Mouse (Mus musculus) forelimb bud, embryonic 11.5 days (tissue): ENCODE measurements around the gene AI413582.

Experiments used
- DNase-seq: peaks from one replicate; pipeline ENCODE4 v3.0.0-alpha.2; 2012; ENCODE audit warnings: low read depth, low spot score

AI413582 gene

GRCm38 (mm10) chr17:27579816-27580215 lies 14.3 kb upstream of the AI413582 start:
- no peak for DNase-seq

DNA sequence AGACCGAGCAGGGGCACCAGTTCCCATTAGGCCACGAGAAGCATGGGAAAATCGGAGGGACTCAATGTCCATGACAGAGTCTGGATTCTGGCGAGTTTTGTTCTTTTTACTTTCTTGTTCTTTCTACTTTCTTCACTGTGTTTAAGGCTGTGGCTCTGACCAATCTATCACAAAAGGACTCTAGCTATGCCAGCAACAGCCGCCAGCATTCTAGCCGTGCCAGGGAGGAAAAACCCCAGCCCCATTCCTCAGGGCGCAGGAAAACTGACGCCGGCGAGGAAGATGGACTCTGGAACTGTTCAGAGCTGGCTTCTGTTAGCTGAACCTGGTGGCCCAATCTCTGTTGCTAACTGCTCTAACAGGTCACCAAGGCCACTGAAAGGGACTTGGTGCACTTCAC lies 12.9 kb upstream of the AI413582 start:
- no peak for DNase-seq

DNA sequence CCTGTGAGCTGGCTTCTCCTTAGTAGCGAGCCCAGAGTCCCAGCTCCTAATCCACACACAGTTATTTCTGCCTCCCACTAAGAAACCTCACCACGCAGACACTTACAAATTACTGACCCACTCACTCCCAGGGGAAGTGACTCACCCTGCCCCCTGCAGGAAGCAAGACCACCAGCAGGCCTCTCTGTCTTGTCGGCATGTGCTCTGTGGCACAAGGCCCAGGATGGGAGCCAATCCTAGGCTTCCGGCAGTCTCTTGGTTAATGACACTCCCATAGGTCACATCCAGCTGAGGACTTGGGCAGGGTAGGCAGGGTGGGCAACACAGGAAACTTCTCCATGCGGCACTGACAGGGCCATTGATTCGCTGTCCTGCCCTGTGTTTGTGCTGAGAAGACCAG lies 11.9 kb upstream of the AI413582 start:
- DNase-seq, result no peak

- no peak for DNase-seq
Observed at GRCm38 (mm10) chr17:27576056-27576455, 10.5 kb upstream of the AI413582 start.

GRCm38 (mm10) chr17:27575116-27575776 lies 9.7 kb upstream of the AI413582 start:
- no peak for DNase-seq

- no peak for DNase-seq
Observed at GRCm38 (mm10) chr17:27574470-27575115, 9.0 kb upstream of the AI413582 start.

DNA sequence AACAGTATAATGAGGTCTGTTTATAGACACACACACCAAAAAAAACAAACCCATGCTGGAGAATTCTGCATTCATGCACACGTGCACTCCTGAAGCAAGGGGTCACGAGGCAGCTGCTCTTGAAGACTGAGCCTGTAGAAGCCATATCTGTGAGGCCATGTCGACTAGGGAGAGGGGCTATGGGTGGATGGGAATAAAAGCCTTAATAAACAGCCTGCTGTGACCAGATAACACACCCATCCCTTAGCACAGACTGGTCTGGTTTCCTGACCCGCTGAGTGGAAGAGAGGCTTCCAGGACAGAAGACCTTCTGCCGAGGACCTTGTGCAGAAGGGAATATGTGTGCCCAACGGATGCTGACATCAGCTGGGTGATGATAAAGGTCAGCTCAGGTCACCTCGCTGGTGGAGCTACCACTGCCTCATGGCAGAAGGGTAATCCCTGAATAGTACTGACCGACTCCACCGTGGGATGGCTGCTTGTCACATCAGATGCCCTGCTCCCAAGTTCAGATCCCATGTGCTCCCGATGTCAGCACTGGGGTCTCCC lies 8.3 kb upstream of the AI413582 start:
- no peak for DNase-seq

DNA sequence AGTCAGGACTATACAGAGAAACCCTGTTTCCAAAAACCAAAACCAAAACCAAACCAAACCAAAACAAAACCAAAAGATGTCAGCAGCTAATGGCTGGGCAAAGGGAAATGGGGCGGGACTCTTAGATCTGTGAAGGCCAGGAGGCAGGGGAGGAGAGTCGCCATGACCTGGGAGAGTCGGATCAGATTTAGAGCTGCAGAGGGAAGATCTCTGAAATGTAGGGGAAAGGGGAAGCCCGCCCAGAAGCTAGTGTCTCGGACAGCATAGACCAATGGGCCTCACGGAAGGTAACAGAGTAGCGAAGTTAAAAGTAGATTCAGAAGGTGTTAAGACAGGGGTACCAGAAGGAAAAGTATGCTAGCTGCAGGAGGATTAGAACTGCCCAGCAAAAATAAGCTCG lies 5.8 kb upstream of the AI413582 start:
- DNase-seq, result no peak

GRCm38 (mm10) chr17:27568228-27568627 lies 2.7 kb upstream of the AI413582 start:
- no peak for DNase-seq

DNA sequence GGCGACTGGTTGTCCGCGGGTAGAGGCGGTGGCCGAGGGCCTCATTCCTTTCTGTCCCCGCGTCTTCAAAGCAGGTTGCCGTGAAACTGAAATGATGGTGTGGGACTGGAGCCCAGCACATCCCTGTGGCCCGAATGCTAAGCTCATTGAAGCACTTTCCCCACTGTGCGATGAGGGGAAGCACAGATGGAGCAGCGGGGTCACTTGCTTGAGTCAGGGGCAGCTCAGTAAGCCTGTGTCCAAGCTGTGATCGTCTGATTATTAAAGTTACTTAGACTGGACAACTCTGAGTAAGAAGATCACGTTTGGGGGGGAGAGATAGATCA lies 349 bp upstream of the AI413582 start:
- no peak for DNase-seq

DNA sequence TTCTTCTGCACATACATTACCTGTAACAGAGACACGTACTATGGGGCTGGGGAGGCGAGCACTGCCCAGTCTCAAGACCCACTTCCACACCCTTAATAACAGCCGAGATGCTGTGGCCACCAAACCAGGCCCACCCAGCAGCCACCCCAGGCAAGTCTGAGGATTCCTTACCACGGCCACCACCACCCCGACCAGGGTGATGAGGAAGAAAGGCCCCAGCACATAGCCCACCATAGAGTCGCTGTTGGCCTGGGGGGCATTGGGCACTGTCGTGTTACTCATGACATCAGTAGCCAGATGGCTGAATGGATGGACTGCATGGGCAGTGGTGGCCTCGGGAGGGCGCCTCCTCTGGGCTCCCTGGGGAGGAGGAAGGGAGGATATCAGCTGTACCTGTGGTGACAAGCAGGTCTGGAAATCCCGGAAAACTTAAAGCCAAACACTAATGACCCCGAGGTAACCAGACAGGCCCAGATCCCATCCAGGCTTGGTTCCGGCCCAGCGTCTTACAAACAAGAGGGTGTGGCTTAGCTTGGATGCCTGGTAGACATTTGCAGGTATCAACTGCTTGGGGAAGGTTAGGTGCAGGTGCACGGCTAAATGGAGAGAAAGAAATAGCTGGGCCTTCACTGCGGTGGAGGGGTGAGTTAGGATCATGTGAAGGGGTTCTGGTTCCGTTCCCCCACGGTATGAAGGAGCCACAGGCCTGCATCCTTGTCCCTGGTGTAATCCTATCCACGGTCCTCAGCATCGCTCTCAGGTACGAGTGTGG lies 979 bp downstream of the AI413582 start:
- no peak for DNase-seq

GRCm38 (mm10) chr17:27563771-27564244 lies 1.7 kb downstream of the AI413582 start:
- DNase-seq, result no peak

DNA sequence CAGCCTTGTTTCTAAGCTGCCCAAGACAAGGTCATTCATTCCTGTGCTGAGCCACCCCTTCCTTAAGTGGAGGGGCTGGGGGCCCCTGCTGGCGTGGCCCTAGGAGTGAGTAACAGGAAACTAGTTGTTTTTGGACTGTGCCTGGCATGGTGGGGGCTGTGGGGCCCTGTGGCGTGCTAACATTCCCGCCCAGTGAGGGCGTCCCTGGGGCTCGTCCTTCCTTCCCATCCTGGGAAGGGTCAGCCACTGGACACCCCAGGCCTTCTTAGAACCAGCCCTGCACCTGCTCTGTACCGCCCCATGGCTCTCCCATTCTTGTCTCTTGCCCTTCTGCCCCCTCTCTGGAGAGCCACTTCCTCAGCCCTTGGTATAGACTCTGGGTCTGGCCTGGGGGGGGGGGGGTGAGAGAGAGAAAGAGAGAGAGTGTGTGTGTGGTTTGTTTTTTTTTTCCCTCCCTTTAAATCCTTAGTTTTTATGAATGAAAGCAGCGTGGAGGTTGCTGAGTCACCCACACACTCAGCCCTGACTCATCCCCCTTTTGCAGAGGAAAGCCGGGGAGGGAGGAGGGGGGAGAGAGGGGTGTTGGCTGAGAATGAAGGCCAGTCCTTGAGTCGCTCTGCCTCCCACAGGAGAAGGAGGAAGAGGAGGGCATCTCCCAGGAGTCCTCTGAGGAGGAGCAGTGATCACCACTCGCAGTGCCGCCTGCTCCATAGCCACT lies 3.6 kb downstream of the AI413582 start:
- DNase-seq, result no peak

DNA sequence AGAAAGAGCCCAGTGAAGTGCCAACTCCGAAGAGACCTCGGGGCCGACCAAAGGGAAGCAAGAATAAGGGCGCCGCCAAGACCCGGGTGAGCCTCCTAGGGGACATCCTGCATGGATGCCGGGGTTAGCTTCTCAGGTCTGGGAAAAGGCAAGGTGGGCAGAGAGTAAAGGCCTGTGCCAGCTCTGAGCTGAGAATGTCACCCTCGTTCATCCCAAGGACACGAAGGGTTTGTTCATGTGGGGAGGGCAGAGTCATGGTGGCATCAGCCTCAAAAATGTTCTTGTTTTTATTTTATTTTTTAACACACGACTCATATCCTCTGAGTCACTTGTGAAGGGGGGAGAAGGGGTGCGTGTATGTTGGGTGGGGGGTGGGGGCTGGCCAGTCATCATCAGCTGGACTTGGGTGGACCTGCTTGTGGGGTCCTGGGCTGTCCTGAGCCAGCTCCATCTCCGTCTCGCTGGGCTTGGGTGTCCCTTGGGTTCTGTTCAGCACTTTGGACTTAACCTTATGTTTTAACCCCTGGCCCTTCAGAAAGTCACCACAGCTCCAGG lies 4.6 kb downstream of the AI413582 start:
- no peak for DNase-seq

- no peak for DNase-seq
Observed at GRCm38 (mm10) chr17:27559596-27559995, 6.0 kb downstream of the AI413582 start.

DNA sequence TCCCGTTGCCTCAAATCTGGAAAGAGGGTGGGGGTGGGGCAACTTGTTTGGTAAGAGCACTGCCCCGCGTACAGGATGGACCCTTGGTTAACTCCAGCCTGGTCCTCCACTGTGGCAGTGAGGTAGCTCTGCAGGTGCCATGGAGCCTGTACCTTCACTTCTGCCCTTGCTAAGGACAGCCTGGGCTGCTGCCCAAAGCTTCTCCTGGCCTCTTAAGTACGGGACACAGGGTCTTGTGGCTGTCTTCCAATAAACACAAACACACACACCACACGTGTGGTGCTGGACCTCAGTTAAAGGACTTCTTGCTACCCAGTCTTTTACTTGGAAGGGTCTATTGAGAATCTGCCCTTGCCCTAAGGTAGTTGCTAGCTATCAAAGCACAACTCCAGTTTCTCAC lies 6.7 kb downstream of the AI413582 start:
- DNase-seq, result no peak

DNA sequence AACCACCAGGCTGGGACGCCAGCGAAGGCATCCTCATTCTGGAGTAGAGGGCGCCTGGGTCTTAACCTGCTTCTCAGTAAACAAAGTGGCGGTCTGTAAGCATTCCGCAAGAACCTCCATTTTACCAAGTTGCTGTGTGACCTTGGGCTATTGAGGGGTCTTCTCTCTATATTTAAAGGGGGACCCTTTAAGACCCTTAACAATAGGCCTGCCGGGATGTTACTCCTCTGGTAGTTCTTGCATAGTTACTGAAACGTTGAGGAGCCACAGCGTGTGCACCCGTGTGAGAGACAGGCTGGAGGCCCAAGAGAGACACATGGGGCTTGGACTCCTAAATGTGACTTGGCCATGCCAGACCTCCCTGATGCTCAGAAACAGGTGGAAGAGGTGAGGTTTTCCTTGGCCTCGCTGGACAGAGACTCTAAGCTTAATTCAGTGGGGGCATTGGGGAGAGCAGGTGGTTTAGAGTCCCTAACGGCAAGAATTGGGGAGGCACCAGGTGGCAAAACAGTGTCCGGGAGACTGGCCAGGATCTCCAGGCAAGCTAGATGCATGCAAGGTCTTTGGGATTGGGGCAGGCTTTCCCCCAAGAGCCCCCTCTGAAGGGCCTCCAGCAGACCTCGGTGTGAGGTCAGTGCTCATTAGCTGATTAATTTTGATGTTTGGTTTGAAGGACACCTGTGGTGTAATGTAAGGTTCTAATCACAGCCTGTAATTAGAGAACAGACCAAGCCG lies 7.5 kb downstream of the AI413582 start:
- no peak for DNase-seq

- DNase-seq, result peak; percentile 75
Observed at GRCm38 (mm10) chr17:27557181-27557926, 8.2 kb downstream of the AI413582 start.

DNA sequence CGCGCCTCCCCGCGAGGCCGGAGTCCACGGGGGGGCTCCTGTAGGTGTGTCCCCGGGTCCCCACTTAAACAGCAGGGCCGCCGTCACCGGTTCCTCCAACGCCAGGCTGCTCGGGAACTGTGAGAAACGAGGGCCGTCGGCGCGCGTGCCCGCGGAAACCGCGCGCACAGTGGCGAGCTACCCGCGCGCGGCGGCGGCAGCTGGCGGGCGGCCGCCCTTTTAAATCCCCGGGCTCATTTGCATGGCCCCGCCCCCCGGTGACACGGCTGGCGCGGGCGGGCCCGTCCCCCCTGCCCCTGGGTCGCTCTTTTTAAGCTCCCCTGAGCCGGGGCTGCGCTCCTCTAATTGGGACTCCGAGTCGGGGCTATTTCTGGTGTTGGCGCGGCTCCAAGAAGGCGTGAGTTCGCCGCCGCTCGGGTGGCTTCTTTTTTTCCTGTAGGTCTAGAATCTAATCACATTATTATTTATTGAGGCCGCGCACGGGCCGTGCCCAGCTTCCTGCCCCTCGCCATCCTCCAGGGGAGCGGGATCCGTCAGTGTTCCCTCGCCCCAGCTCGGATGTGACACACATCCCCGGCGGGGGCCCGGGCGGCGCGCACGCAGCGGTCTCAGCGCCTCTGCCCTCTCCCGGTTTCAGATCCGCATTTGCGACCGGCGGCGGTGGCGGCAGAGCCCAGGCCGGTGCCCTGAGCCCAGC lies 9.1 kb downstream of the AI413582 start, which contains the start of gene Hmga1:
Gene Hmga1, plus strand, starts transcription at position 183 of the 697 bp plus-strand sequence.
- DNase-seq, result peak; percentile 92
